Mouse (Mus musculus) forebrain, embryonic 16.5 days (tissue): ENCODE results near the gene Pkm. TPM values are rescaled to one million over a fixed set of nuclear protein-coding genes. Genes with fewer than 3 reads are reported as not detected.

Source experiments
- ATAC-seq: fragments of 200-750 bp; cut with Nextera tagmentation; 2 replicates; pipeline ENCODE4 v1.8.0; 2017; ENCODE audit warnings: mild to moderate bottlenecking, moderate library complexity
- H3K27ac ChIP-seq: fragments of 300-500 bp; sonication (generic); 2 replicates; pipeline ENCODE4 v1.5.1; 2014; ENCODE audit warnings: low read length, control low read depth
- H3K27me3 ChIP-seq: fragments of 300-500 bp; sonication (generic); replicated peaks from 2 replicates; pipeline ENCODE4 v1.6.1; 2014; ENCODE audit warnings: low read length; ENCODE audit not compliant: control insufficient read depth, insufficient read depth
- H3K36me3 ChIP-seq: fragments of 300-500 bp; sonication (generic); 2 replicates; pipeline ENCODE4 v1.6.1; 2014; ENCODE audit not compliant: control insufficient read depth, insufficient read depth
- H3K4me1 ChIP-seq: fragments of 300-500 bp; sonication (generic); replicated peaks from 2 replicates; pipeline ENCODE4 v1.6.1; 2014; ENCODE audit warnings: low read length; ENCODE audit not compliant: control insufficient read depth, insufficient read depth
- H3K4me2 ChIP-seq: fragments of 300-500 bp; sonication (generic); 2 replicates; pipeline ENCODE4 v1.6.1; 2014; ENCODE audit warnings: mild to moderate bottlenecking, low read length, control low read depth
- H3K4me3 ChIP-seq: fragments of 300-500 bp; sonication (generic); replicated peaks from 2 replicates; pipeline ENCODE4 v1.5.1; 2014; ENCODE audit warnings: mild to moderate bottlenecking, low read length, control low read depth
- H3K9ac ChIP-seq: fragments of 300-500 bp; sonication (generic); replicated peaks from 2 replicates; pipeline ENCODE4 v1.6.1; 2014; ENCODE audit warnings: low read depth, low read length, control low read depth
- H3K9me3 ChIP-seq: fragments of 300-500 bp; sonication (generic); 2 replicates; pipeline ENCODE4 v1.6.1; 2016; ENCODE audit warnings: low read length; ENCODE audit not compliant: control insufficient read depth
- WGBS: fragments of 180-500 bp; shearing (Covaris S2); extraction: QIAGEN DNeasy Blood & Tissue Kit; methylation state at CpG from one replicate; pipeline ENCODE4 v1.1.7; 2014; 5-methylcytosine and 5-hydroxymethylcytosine counted together
- polyA plus RNA-seq: library from polyadenylated mRNA; unstranded; fragments of >200 nt; fragmentation: Nextera tagmentation; extraction: Ambion mirVana; gene quantifications from 2 replicates; pipeline ENCODE4 v1.2.1, GENCODE M21; 2015

The Pkm gene
- polyA plus RNA-seq, 1 experiment from 2014 or later = 1,186 TPM

- H3K27ac ChIP-seq = no peak overlapping the region
- 67% methylated on average over 2 of the region's 2 CpGs for WGBS
- no peaks in the 10 kb centered on the region for H3K9me3 ChIP-seq
- H3K4me1 ChIP-seq = no peaks in the 10 kb centered on the region
- H3K4me3 ChIP-seq = no peak overlapping the region
- H3K36me3 ChIP-seq = peaks cover 60% of the 10 kb centered on the region
- H3K9ac ChIP-seq = no peak overlapping the region
- no peak for ATAC-seq
- no peaks in the 10 kb centered on the region for H3K27me3 ChIP-seq
- no peak overlapping the region for H3K4me2 ChIP-seq
These were observed 17.3 kb downstream of the Pkm start for GRCm38 (mm10) chr9:59673427-59673826.

- no peak overlapping the region for H3K4me2 ChIP-seq
- no peak overlapping the region for H3K27ac ChIP-seq
- no peak overlapping the region for H3K9ac ChIP-seq
- no peaks in the 10 kb centered on the region for H3K9me3 ChIP-seq
- no peak for ATAC-seq
- H3K27me3 ChIP-seq = no peaks in the 10 kb centered on the region
- no peak overlapping the region for H3K4me3 ChIP-seq
- peaks cover 55% of the 10 kb centered on the region for H3K36me3 ChIP-seq
- peaks cover 12% of the 10 kb centered on the region for H3K4me1 ChIP-seq
- 82% methylated on average over 14 of the region's 14 CpGs for WGBS
These were observed 19.4 kb downstream of the Pkm start for GRCm38 (mm10) chr9:59675598-59675997.

GRCm38 (mm10) chr9:59678313-59678712 is 22.1 kb downstream of the Pkm start:
- Histone ChIP-seq H3K4me3 (no peak overlapping the region), H3K27me3 (no peaks in the 10 kb centered on the region; the same call in 1 of the 2 replicates), H3K9ac (no peak overlapping the region), H3K27ac (no peak overlapping the region), H3K4me2 (no peak overlapping the region), H3K36me3 (peaks cover 33% of the 10 kb centered on the region), H3K9me3 (no peaks in the 10 kb centered on the region), H3K4me1 (peaks cover 12% of the 10 kb centered on the region)
- 7% methylated on average over 1 of the region's 1 CpGs for WGBS
- no peak for ATAC-seq

GRCm38 (mm10) chr9:59679678-59680533 is 23.7 kb downstream of the Pkm start, which contains the start of gene Gramd2:
TSS of gene Gramd2 (plus strand) at chr9:59680144.
- peaks cover 24% of the 10 kb centered on the region for H3K36me3 ChIP-seq
- peak within 1 kb of the TSS; percentile 86 for H3K4me2 ChIP-seq
- H3K27me3 ChIP-seq = no peaks in the 10 kb centered on the region; the same call in 1 of the 2 replicates
- peaks cover 12% of the 10 kb centered on the region for H3K4me1 ChIP-seq
- under 1% methylated on average over 47 of the region's 47 CpGs for WGBS
- H3K9ac ChIP-seq = peak within 1 kb of the TSS; percentile 69
- ATAC-seq = peak; percentile 97
- no peaks in the 10 kb centered on the region for H3K9me3 ChIP-seq
- no peak within 1 kb of the TSS for H3K27ac ChIP-seq
- H3K4me3 ChIP-seq = peak within 1 kb of the TSS; percentile 66

GRCm38 (mm10) chr9:59680534-59680875 is 24.3 kb downstream of the Pkm start:
- ATAC-seq = peak; percentile 26; the same call in 1 of the 2 replicates
- H3K4me2 ChIP-seq = peak overlapping the region; percentile 86
- no peaks in the 10 kb centered on the region; the same call in 1 of the 2 replicates for H3K27me3 ChIP-seq
- peaks cover 12% of the 10 kb centered on the region for H3K4me1 ChIP-seq
- peak overlapping the region; percentile 66 for H3K4me3 ChIP-seq
- H3K27ac ChIP-seq = no peak overlapping the region
- peak overlapping the region; percentile 69 for H3K9ac ChIP-seq
- 10% methylated on average over 16 of the region's 16 CpGs for WGBS
- peaks cover 19% of the 10 kb centered on the region for H3K36me3 ChIP-seq
- no peaks in the 10 kb centered on the region for H3K9me3 ChIP-seq

- H3K9ac ChIP-seq = no peak overlapping the region
- ATAC-seq = no peak
- no peaks in the 10 kb centered on the region; the same call in 1 of the 2 replicates for H3K27me3 ChIP-seq
- peaks cover 12% of the 10 kb centered on the region for H3K4me1 ChIP-seq
- no peaks in the 10 kb centered on the region for H3K9me3 ChIP-seq
- H3K36me3 ChIP-seq = peaks cover 5% of the 10 kb centered on the region
- no peak overlapping the region for H3K4me2 ChIP-seq
- H3K4me3 ChIP-seq = no peak overlapping the region
- 79% methylated on average over 2 of the region's 2 CpGs for WGBS
- no peak overlapping the region for H3K27ac ChIP-seq
These were observed 27.9 kb downstream of the Pkm start for GRCm38 (mm10) chr9:59684020-59684419.

GRCm38 (mm10) chr9:59687416-59688046 is 31.4 kb downstream of the Pkm start:
- Histone ChIP-seq H3K9ac (no peak overlapping the region), H3K4me2 (no peak overlapping the region), H3K9me3 (no peaks in the 10 kb centered on the region), H3K27ac (no peak overlapping the region), H3K4me1 (peaks cover 12% of the 10 kb centered on the region), H3K4me3 (no peak overlapping the region), H3K27me3 (no peaks in the 10 kb centered on the region), H3K36me3 (no peaks in the 10 kb centered on the region)
- no peak for ATAC-seq
- WGBS = 44% methylated on average over 6 of the region's 6 CpGs

- peak; percentile 94 for ATAC-seq
- 4% methylated on average over 23 of the region's 23 CpGs for WGBS
- peak overlapping the region; percentile 38 for H3K4me3 ChIP-seq
- no peaks in the 10 kb centered on the region for H3K36me3 ChIP-seq
- peaks cover 15% of the 10 kb centered on the region for H3K4me1 ChIP-seq
- H3K9me3 ChIP-seq = no peaks in the 10 kb centered on the region
- H3K27me3 ChIP-seq = no peaks in the 10 kb centered on the region
- H3K9ac ChIP-seq = peak overlapping the region; percentile 47
- peak overlapping the region; percentile 60 for H3K4me2 ChIP-seq
- H3K27ac ChIP-seq = peak overlapping the region; percentile 68
These were observed 35.5 kb downstream of the Pkm start for GRCm38 (mm10) chr9:59691635-59692094.

GRCm38 (mm10) chr9:59692145-59692544 is 36.0 kb downstream of the Pkm start:
- Histone ChIP-seq H3K9ac (peak overlapping the region; percentile 47), H3K36me3 (no peaks in the 10 kb centered on the region), H3K27ac (peak overlapping the region; percentile 68), H3K9me3 (no peaks in the 10 kb centered on the region), H3K4me2 (peak overlapping the region; percentile 60), H3K4me3 (peak overlapping the region; percentile 38), H3K27me3 (no peaks in the 10 kb centered on the region), H3K4me1 (peaks cover 15% of the 10 kb centered on the region)
- WGBS = 21% methylated on average over 9 of the region's 9 CpGs
- peak; percentile 72 for ATAC-seq
